Mouse (Mus musculus) kidney, embryonic 15.5 days (tissue): ENCODE data around the gene Olfr312. TPM values are rescaled to one million over a fixed set of nuclear protein-coding genes. Genes with fewer than 3 reads are reported as not detected.
"Not testable (repeated sequence)": the region's sequence is repeated elsewhere in the genome, so short reads cannot be mapped to it uniquely, and the experiment has no call there.

ENCODE experiments used
- ATAC-seq: fragments of 200-750 bp; cut with Nextera tagmentation; replicated peaks from 2 replicates; pipeline ENCODE4 v1.8.0; 2017; ENCODE audit warnings: moderate TSS enrichment; ENCODE audit not compliant: low FRiP score
- H3K27ac ChIP-seq: fragments of 300-500 bp; sonication (generic); 2 replicates; pipeline ENCODE4 v1.5.1; 2015; ENCODE audit warnings: mild to moderate bottlenecking, inconsistent platforms
- H3K27me3 ChIP-seq: fragments of 300-500 bp; sonication (generic); 2 replicates; pipeline ENCODE4 v1.6.1; 2015; ENCODE audit warnings: inconsistent platforms
- H3K36me3 ChIP-seq: fragments of 300-500 bp; sonication (generic); 2 replicates; pipeline ENCODE4 v1.6.1; 2015; ENCODE audit warnings: inconsistent platforms
- H3K4me1 ChIP-seq: fragments of 300-500 bp; sonication (generic); 2 replicates; pipeline ENCODE4 v1.6.1; 2015; ENCODE audit warnings: inconsistent platforms
- H3K4me2 ChIP-seq: fragments of 300-500 bp; sonication (generic); 2 replicates; pipeline ENCODE4 v1.6.1; 2015; ENCODE audit warnings: moderate library complexity, mild to moderate bottlenecking, inconsistent platforms
- H3K4me3 ChIP-seq: fragments of 300-500 bp; sonication (generic); replicated peaks from 2 replicates; pipeline ENCODE4 v1.5.1; 2015; ENCODE audit warnings: mild to moderate bottlenecking, inconsistent platforms
- H3K9ac ChIP-seq: fragments of 300-500 bp; sonication (generic); 2 replicates; pipeline ENCODE4 v1.6.1; 2015; ENCODE audit warnings: mild to moderate bottlenecking, inconsistent platforms
- H3K9me3 ChIP-seq: fragments of 300-500 bp; sonication (generic); replicated peaks from 2 replicates; pipeline ENCODE4 v1.6.1; 2016; ENCODE audit warnings: inconsistent platforms
- WGBS: fragments of 180-500 bp; shearing (Covaris S2); methylation state at CpG from one replicate; pipeline ENCODE4 v1.1.7; 2015; ENCODE audit warnings: mixed read lengths; 5-methylcytosine and 5-hydroxymethylcytosine counted together
- polyA plus RNA-seq: library from polyadenylated mRNA; unstranded; fragments of >200 nt; fragmentation: Nextera tagmentation; extraction: Ambion mirVana; gene quantifications from 2 replicates; pipeline ENCODE4 v1.2.1, GENCODE M21; 2015

Gene Olfr312
- polyA plus RNA-seq, 1 experiment from 2014 or later: not detected

DNA sequence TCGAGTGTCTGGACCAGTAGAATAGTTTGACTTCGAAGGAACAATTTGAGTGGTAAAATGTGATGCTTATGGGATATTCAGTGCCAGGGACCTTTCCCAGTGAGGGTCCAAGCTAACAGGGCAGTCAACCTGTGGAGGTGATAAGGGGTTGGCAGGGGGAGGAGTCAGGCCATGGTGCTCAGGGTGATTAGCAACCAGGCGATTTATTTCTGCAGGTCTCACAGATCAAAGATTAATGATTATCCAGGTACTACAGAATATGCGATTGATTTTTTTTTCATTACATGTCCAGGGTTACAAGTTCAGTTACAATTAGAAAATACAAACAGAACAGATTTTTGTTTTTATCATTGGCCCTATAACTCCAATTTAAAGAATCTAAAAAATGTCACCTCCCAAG is 25.2 kb upstream of the Olfr312 start:
- Histone ChIP-seq H3K9me3 (no peaks in the 10 kb centered on the region), H3K4me1 (0 out of 2 replicates have a peak, but pooled peaks cover 10% of the 10 kb centered on the region), H3K9ac (no peak overlapping the region), H3K4me3 (no peak overlapping the region), H3K4me2 (no peak overlapping the region), H3K27ac (no peak overlapping the region), H3K27me3 (no peaks in the 10 kb centered on the region), H3K36me3 (no peaks in the 10 kb centered on the region)
- no peak for ATAC-seq
- 67% methylated on average over 4 of the region's 4 CpGs for WGBS

DNA sequence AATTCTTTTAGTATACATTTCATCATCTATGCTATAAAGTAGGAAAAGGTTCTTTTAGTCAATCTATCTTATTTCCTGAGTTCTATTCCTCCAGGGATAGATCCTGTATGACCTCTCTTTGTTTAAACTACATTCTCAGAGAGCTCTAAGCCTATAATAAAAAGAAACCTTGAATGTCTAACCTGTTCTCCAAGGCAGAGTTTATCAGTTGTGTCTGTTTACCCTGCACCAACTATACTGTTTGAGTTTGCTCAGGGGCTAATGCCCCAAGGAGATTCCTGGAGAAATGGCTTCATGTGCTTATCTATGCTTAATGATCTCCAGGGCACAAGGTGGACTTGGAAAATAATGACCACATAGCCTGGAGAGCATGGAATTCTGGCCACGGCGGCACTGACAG is 24.6 kb upstream of the Olfr312 start:
- H3K4me2 ChIP-seq: no peak overlapping the region

GRCm38 (mm10) chr11:58812001-58812400 is 17.0 kb upstream of the Olfr312 start:
- Histone ChIP-seq H3K4me1 (no peaks in the 10 kb centered on the region), H3K36me3 (no peaks in the 10 kb centered on the region), H3K4me3 (no peak overlapping the region), H3K27me3 (no peaks in the 10 kb centered on the region), H3K9me3 (no peaks in the 10 kb centered on the region), H3K4me2 (no peak overlapping the region), H3K27ac (no peak overlapping the region), H3K9ac (no peak overlapping the region)
- no peak for ATAC-seq
- 6% methylated on average over 1 of the region's 1 CpGs for WGBS

More for the DNA sequence above, 24.6 kb upstream of the Olfr312 start:
- Histone ChIP-seq H3K27me3 (no peaks in the 10 kb centered on the region), H3K27ac (no peak overlapping the region), H3K36me3 (no peaks in the 10 kb centered on the region), H3K9ac (no peak overlapping the region), H3K4me1 (0 out of 2 replicates have a peak, but pooled peaks cover 10% of the 10 kb centered on the region), H3K9me3 (no peaks in the 10 kb centered on the region), H3K4me3 (no peak overlapping the region)
- no peak for ATAC-seq
- 63% methylated on average over 2 of the region's 2 CpGs for WGBS

DNA sequence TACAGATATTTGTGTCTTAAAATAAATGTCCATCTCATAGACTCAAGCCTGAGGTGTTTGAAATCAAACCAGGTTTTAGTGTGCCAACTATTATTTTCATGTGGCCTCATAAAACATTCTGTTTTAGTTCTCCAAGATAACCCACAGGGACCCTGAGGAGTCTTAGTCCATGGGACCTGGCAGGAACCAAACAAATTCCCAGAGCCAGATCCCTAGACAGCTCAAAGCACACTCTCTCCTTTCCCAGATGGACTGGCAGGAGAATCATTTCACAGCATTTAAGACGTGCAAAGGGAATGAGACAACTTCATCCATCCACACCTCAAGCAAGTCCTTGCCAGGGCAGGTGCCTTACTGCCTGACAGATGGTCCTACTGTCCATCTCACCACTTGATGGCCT is 14.3 kb upstream of the Olfr312 start, which contains the start of gene Olfr313:
TSS of gene Olfr313 (plus strand) at position 301 of the 400 bp plus-strand sequence.
- not testable (repeated sequence) for H3K9ac ChIP-seq, H3K27ac ChIP-seq, H3K27me3 ChIP-seq, H3K4me1 ChIP-seq, H3K4me3 ChIP-seq, H3K4me2 ChIP-seq, H3K9me3 ChIP-seq, ATAC-seq, H3K36me3 ChIP-seq
- WGBS: 56% methylated on average over 1 of the region's 1 CpGs

- no peaks in the 10 kb centered on the region for H3K36me3 ChIP-seq
- no peak for ATAC-seq
- no peaks in the 10 kb centered on the region for H3K9me3 ChIP-seq
- no peak overlapping the region for H3K4me2 ChIP-seq
- H3K9ac ChIP-seq: no peak overlapping the region
- 78% methylated on average over 1 of the region's 1 CpGs for WGBS
- no peaks in the 10 kb centered on the region for H3K4me1 ChIP-seq
- H3K27me3 ChIP-seq: no peaks in the 10 kb centered on the region
- H3K27ac ChIP-seq: no peak overlapping the region
- H3K4me3 ChIP-seq: no peak overlapping the region
Measured at GRCm38 (mm10) chr11:58815676-58816075, 13.4 kb upstream of the Olfr312 start.

DNA sequence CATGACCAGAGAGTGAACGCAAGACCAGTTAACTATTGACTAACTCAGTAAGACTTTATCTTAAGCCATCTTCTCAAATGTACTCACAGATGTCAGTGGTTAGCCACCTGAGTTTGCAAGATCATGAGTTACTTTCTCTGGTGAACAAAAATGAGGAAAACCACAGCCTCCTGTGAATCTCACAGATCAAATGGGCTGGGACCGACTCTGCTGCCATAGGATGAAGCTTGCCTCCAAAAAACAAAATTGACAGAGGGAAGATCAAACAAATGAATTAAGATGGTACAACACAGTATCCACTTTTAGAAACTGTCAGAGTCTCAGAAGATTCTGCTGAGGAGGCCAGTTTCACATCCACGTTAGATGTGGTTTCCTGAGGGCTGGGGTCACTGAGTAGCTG is 727 bp downstream of the Olfr312 start:
- no peak overlapping the region for H3K9ac ChIP-seq
- 74% methylated on average over 3 of the region's 3 CpGs for WGBS
- no peak overlapping the region for H3K27ac ChIP-seq
- no peak for ATAC-seq
- no peaks in the 10 kb centered on the region for H3K36me3 ChIP-seq
- no peak overlapping the region for H3K4me3 ChIP-seq
- no peak overlapping the region for H3K4me2 ChIP-seq
- H3K4me1 ChIP-seq: no peaks in the 10 kb centered on the region
- H3K9me3 ChIP-seq: no peaks in the 10 kb centered on the region
- 0 out of 2 replicates have a peak, but pooled peaks cover 6% of the 10 kb centered on the region for H3K27me3 ChIP-seq

DNA sequence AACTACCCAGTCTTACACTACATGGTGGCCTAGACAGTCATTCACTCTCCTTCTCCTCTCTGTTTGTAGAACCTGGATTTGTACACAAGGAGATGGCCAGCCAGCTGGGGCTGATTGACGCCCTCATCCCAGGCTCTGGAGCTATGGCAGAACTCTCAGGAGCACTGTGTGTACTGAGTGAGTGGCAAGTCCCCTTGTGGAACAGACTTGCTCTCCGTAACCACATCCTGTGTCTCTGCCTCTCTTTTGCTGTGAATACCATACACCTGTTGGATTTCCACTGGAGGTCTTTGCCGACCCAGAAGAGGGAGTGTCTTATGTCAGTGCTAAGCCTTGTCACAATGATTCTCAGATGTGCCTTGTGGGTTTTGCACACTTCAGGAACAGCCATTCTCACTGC is 3.5 kb downstream of the Olfr312 start:
- H3K4me1 ChIP-seq, H3K9me3 ChIP-seq, H3K36me3 ChIP-seq, ATAC-seq, H3K4me2 ChIP-seq, H3K4me3 ChIP-seq, H3K9ac ChIP-seq, H3K27me3 ChIP-seq, H3K27ac ChIP-seq: not testable (repeated sequence)
- WGBS: 87% methylated on average over 3 of the region's 3 CpGs

DNA sequence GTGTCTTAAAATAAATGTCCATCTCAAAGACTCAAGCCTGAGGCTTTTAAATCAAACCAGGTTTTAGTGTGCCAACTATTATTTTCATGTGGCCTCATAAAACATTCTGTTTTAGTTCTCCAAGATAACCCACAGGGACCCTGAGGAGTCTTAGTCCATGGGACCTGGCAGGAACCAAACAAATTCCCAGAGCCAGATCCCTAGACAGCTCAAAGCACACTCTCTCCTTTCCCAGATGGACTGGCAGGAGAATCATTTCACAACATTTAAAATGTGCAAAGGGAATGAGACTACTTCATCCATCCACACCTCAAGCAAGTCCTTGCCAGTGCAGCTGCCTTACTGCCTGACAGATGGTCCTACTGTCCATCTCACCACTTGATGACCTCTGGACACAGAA is 9.9 kb downstream of the Olfr312 start, which contains the start of gene Olfr311:
TSS of gene Olfr311 (plus strand) at position 301 of the 400 bp plus-strand sequence.
- not testable (repeated sequence) for H3K4me3 ChIP-seq, H3K9ac ChIP-seq, H3K4me1 ChIP-seq

GRCm38 (mm10) chr11:58846919-58847461 is 18.0 kb downstream of the Olfr312 start, which contains the start of gene Gm12258:
Gm12258 (plus strand) TSS chr11:58847158.
- H3K27ac ChIP-seq: peak within 1 kb of the TSS; percentile 72
- no peaks in the 10 kb centered on the region for H3K27me3 ChIP-seq
- peak within 1 kb of the TSS; percentile 88 for H3K4me2 ChIP-seq
- peak; percentile 100 for ATAC-seq
- H3K36me3 ChIP-seq: peaks cover 21% of the 10 kb centered on the region
- peak within 1 kb of the TSS; percentile 82 for H3K4me3 ChIP-seq
- WGBS: under 1% methylated on average over 24 of the region's 24 CpGs
- no peaks in the 10 kb centered on the region for H3K9me3 ChIP-seq
- peak within 1 kb of the TSS; percentile 75 for H3K9ac ChIP-seq
- H3K4me1 ChIP-seq: peaks cover 11% of the 10 kb centered on the region

More for the DNA sequence above, 9.9 kb downstream of the Olfr312 start, which contains the start of gene Olfr311:
- not testable (repeated sequence) for H3K27ac ChIP-seq, H3K27me3 ChIP-seq, H3K4me2 ChIP-seq, H3K9me3 ChIP-seq, ATAC-seq, H3K36me3 ChIP-seq

GRCm38 (mm10) chr11:58847636-58848035 is 18.6 kb downstream of the Olfr312 start:
- ATAC-seq: no peak; the same call in 1 of the 2 replicates
- Histone ChIP-seq H3K27me3 (no peaks in the 10 kb centered on the region), H3K27ac (no peak overlapping the region), H3K36me3 (peaks cover 24% of the 10 kb centered on the region), H3K4me3 (peak overlapping the region; percentile 82), H3K4me1 (peaks cover 11% of the 10 kb centered on the region), H3K9ac (peak overlapping the region; percentile 75), H3K4me2 (peak overlapping the region; percentile 88), H3K9me3 (no peaks in the 10 kb centered on the region)
- 42% methylated on average over 9 of the region's 9 CpGs for WGBS

DNA sequence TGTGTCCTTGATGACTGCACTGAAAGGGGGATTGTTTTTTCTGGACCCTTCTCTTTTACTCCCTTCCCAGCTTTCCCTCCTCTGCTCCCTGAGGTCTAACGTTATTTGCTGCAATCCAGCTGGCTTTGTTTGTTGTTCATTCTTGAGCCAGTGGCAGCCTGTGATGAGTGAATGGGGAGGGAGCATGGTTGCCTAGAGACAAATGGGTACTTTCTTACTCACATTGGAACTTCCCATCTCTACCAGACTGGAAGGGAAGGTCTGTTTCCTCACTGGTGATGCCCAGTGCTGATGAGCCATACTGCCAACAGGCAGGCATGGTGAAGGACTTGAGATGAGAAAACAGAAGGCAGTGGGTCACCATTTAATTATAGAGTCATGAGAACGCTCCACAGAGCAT is 20.7 kb downstream of the Olfr312 start:
- Histone ChIP-seq H3K4me1 (peaks cover 11% of the 10 kb centered on the region), H3K4me2 (no peak overlapping the region), H3K36me3 (peaks cover 28% of the 10 kb centered on the region), H3K27ac (no peak overlapping the region), H3K9ac (no peak overlapping the region), H3K27me3 (no peaks in the 10 kb centered on the region), H3K9me3 (no peaks in the 10 kb centered on the region), H3K4me3 (no peak overlapping the region)
- no peak for ATAC-seq
- 74% methylated on average over 2 of the region's 2 CpGs for WGBS

DNA sequence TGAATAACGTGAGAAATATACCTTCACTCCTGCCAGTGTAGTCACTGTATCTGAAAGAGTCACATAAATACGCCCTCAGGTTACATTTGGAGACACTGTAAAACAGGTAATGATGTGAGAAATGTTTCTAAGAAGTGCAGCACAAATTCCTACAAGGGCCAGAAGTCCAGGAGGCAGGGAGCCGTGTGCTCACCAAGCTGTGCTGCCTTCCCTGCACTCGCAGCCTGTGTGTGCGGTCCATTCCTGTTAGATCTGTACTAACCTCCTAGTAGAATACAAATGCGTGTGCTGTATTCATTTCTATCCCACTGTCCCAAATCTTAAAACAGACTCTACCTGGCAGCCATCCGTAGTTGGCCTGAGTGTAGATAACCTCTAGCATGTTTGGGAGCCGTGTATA is 31.7 kb downstream of the Olfr312 start:
- 95% methylated on average over 8 of the region's 8 CpGs for WGBS
- peaks cover 29% of the 10 kb centered on the region for H3K9me3 ChIP-seq
- H3K27me3 ChIP-seq: no peaks in the 10 kb centered on the region
- peaks cover 55% of the 10 kb centered on the region for H3K36me3 ChIP-seq
- H3K9ac ChIP-seq: no peak overlapping the region
- H3K4me2 ChIP-seq: no peak overlapping the region
- H3K27ac ChIP-seq: no peak overlapping the region
- no peak overlapping the region for H3K4me3 ChIP-seq
- no peak for ATAC-seq
- H3K4me1 ChIP-seq: no peaks in the 10 kb centered on the region
